Mouse (Mus musculus) spleen, adult 18-20 months (tissue): ENCODE data around the gene Olfr339.
"Not testable (repeated sequence)": the region's sequence is repeated elsewhere in the genome, so short reads cannot be mapped to it uniquely, and the experiment has no call there.

ENCODE experiments used
- DNase-seq, 2 experiments: peaks; one replicate each; pipeline ENCODE4 v3.0.0; 2022; ENCODE audit warnings: mixed read lengths in 2 of 2

Gene Olfr339

GRCm38 (mm10) chr2:36418647-36419046 is at the start of gene Olfr339:
Gene Olfr339, plus strand, starts transcription at chr2:36418947.
- no peak for DNase-seq

GRCm38 (mm10) chr2:36373219-36373618 is 45.5 kb upstream of the Olfr339 start, which contains the start of gene Olfr338:
Gene Olfr338, plus strand, starts transcription at chr2:36373519.
- no peak for DNase-seq

DNA sequence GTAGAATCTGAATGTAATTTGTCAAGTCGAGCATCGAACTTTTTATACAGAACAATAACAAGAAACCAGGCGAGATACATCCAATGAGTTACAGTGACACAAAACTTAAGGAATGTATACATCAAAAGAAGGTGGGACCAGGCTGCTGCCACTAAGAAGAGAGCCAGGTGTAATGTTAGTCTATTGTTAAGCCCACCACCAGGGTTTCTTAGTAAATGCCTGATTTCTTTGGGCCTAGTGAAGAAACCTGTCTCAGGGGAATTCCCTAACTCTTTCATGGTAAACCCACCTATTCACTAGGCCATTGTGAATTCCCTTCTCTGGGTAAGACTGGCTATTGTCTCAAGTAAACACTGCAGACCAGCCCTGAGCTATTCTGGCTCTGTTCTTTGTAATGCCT is 3.6 kb upstream of the Olfr339 start:
- not testable (repeated sequence) for DNase-seq

DNA sequence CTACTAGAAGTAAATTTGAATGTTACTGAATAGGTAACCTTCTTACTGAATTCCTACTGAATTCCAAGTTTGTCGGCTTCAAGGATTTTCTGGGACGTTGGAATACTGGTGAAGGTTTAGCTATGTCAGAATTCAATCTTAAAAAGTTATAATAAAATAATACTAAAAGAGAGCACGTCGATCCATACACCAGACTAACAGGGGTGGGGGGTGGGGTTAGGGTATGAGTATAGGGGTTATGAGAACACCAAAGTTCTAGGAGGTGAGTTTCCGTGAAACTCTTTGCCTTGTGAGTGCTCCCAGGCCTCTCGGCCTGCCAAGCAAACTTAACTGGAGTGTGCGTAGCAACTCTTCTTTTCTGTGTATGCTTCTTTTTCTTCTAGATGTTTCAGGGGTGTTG is 3.2 kb upstream of the Olfr339 start:
- not testable (repeated sequence) for DNase-seq

DNA sequence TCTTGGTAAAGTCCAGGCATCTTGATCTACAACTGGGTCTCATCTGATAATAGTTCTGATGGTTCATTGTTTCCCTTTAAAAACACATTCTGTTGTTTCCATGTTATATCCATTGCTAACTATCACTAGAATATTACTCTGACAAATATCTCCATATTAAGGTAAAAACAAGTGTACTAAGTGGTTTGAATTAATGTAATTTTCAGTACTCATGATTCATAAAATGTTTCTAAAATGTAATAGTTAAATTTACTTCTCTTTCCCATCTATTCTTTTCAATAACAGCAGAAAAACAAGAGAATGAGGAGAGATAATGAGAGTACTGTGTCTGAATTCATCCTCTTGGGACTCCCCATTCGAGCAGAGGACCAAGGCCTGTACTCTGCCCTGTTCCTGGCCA is 33.5 kb downstream of the Olfr339 start, which contains the start of gene Olfr340:
TSS of gene Olfr340 (plus strand) at position 301 of the 400 bp plus-strand sequence.
- DNase-seq, result no peak

DNA sequence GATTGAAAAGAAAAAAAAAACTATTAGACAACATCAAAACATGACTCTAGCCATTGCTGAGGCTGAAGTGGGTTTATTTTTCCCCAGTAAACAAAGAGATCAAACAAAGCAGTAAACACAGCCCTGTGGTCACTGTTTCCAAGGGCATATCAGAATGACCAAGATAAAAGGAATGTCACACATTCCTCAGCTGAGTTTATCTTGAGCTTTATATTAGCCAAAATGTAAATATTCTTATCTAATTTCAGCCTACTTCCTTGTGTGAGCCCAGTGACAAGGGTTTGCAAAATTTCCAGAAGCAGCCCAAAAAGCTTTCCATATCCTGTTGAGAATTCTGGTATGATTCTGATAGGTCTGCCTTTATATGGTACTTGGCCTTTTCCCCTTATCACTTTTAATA is 54.9 kb downstream of the Olfr339 start:
- no peak for DNase-seq
